Mouse (Mus musculus): ENCODE measurements around the gene Gstm1.
"Not testable (repeated sequence)": the region's sequence is repeated elsewhere in the genome, so short reads cannot be mapped to it uniquely, and the experiment has no call there.

Gene Gstm1

GRCm38 (mm10) chr3:108017473-108018189 is at the start of gene Gstm1:
Gstm1 (minus strand) TSS chr3:108017973.
- peak; percentile 98 for DNase-seq

GRCm38 (mm10) chr3:108067370-108067934 is 49.7 kb upstream of the Gstm1 start:
- DNase-seq: peak; percentile 71

- no peak for DNase-seq
Measured at GRCm38 (mm10) chr3:108065551-108065950, 47.8 kb upstream of the Gstm1 start.

GRCm38 (mm10) chr3:108064672-108065071 is 46.9 kb upstream of the Gstm1 start:
- DNase-seq: no peak

- DNase-seq: no peak
Measured at GRCm38 (mm10) chr3:108062648-108063047, 44.9 kb upstream of the Gstm1 start.

- DNase-seq: peak; percentile 73
Measured at GRCm38 (mm10) chr3:108061420-108061819, 43.6 kb upstream of the Gstm1 start.

GRCm38 (mm10) chr3:108050493-108050892 is 32.7 kb upstream of the Gstm1 start:
- DNase-seq: no peak

GRCm38 (mm10) chr3:108048306-108048705 is 30.5 kb upstream of the Gstm1 start:
- DNase-seq: no peak

GRCm38 (mm10) chr3:108046944-108047655 is 29.3 kb upstream of the Gstm1 start:
- no peak for DNase-seq

GRCm38 (mm10) chr3:108044394-108045140 is 26.8 kb upstream of the Gstm1 start, which contains the start of gene Gstm4:
Gstm4 (minus strand) TSS chr3:108044894.
- DNase-seq: peak; percentile 92

- peak; percentile 63 for DNase-seq
Measured at GRCm38 (mm10) chr3:108033156-108033555, 15.4 kb upstream of the Gstm1 start.

GRCm38 (mm10) chr3:108032113-108032512 is 14.3 kb upstream of the Gstm1 start:
- DNase-seq: no peak

- DNase-seq: peak; percentile 43
Measured at GRCm38 (mm10) chr3:108028641-108029365, 11.0 kb upstream of the Gstm1 start.

GRCm38 (mm10) chr3:108026597-108026996 is 8.8 kb upstream of the Gstm1 start:
- no peak for DNase-seq

- no peak for DNase-seq
Measured at GRCm38 (mm10) chr3:108026049-108026448, 8.3 kb upstream of the Gstm1 start.

- DNase-seq: peak; percentile 41
Measured at GRCm38 (mm10) chr3:108025318-108025717, 7.5 kb upstream of the Gstm1 start.

GRCm38 (mm10) chr3:108022650-108023049 is 4.9 kb upstream of the Gstm1 start:
- DNase-seq: no peak

- DNase-seq: not testable (repeated sequence)
Measured at GRCm38 (mm10) chr3:108020351-108021022, 2.7 kb upstream of the Gstm1 start.

- DNase-seq: not testable (repeated sequence)
Measured at GRCm38 (mm10) chr3:108019226-108019625, 1.5 kb upstream of the Gstm1 start.

GRCm38 (mm10) chr3:108018190-108018820 is 532 bp upstream of the Gstm1 start:
- no peak for DNase-seq

- not testable (repeated sequence) for DNase-seq
Measured at GRCm38 (mm10) chr3:108016468-108016867, 1.3 kb downstream of the Gstm1 start.

Measured in kidney, postnatal 14 days (tissue).